Mouse (Mus musculus) stomach, postnatal 0 days (tissue): ENCODE data around the gene Thrb.

Experiments
- CTCF ChIP-seq: IDR thresholded peaks from 2 replicates; pipeline ENCODE4 v1.5.1; 2016; ENCODE audit warnings: antibody characterized with exemption, low read depth, mild to moderate bottlenecking, moderate library complexity
- EP300 ChIP-seq: optimal IDR thresholded peaks from 2 replicates; pipeline ENCODE3; 2016; ENCODE audit warnings: antibody characterized with exemption

- TF ChIP-seq CTCF = no peak
- no peak for TF ChIP-seq EP300
Observed at GRCm38 (mm10) chr14:17845871-17846270, 185.8 kb downstream of the Thrb start.
